Mouse (Mus musculus) CH12.LX (cell line): ENCODE data around the gene Sec14l3. TPM values are rescaled to one million over a fixed set of nuclear protein-coding genes. Genes with fewer than 3 reads are reported as not detected.

Experiments
- DNase-seq: peaks from one replicate; pipeline ENCODE4 v3.0.0-alpha.2; 2013; ENCODE audit errors: extremely low read depth
- H3K27ac ChIP-seq: 2 replicates; pipeline ENCODE4 v1.5.1; 2012; ENCODE audit warnings: low read depth, mild to moderate bottlenecking, control low read depth, moderate library complexity; ENCODE audit not compliant: insufficient read depth
- H3K27me3 ChIP-seq: replicated peaks from 2 replicates; pipeline ENCODE3; 2012; ENCODE audit warnings: inconsistent platforms
- H3K36me3 ChIP-seq, 2 experiments: replicated peaks in 1 of 2; 2 replicates each; pipeline versions ENCODE3 to v1.6.1; 2012; ENCODE audit warnings: inconsistent platforms in 1 of 2, low read length in 1 of 2, mild to moderate bottlenecking in 1 of 2, mixed read lengths in 1 of 2, moderate library complexity in 1 of 2; ENCODE audit not compliant: control insufficient read depth in 1 of 2, insufficient read depth in 1 of 2
- H3K4me1 ChIP-seq, 2 experiments: 2 replicates each; pipeline ENCODE4 v1.6.1; 2012; ENCODE audit warnings: inconsistent platforms in 1 of 2, moderate library complexity in 1 of 2; ENCODE audit not compliant: insufficient read depth in 2 of 2, control insufficient read depth in 1 of 2
- H3K4me2 ChIP-seq: 2 replicates; pipeline ENCODE4 v1.6.1; 2012; ENCODE audit warnings: low read depth, mild to moderate bottlenecking, control low read depth; ENCODE audit not compliant: poor library complexity, insufficient read depth, severe bottlenecking
- H3K4me3 ChIP-seq, 3 experiments: fragments of 150-350 bp in 1 of 3; sonication (generic) in 1 of 3; replicated peaks in 1 of 3; 2 replicates each; pipeline versions ENCODE3 to v1.5.1; 2011 to 2012; ENCODE audit warnings: low read depth in 2 of 3, low read length in 2 of 3, mild to moderate bottlenecking in 2 of 3, moderate library complexity in 2 of 3, control low read depth in 1 of 3, improper control_type of control experiment in 1 of 3, inconsistent platforms in 1 of 3, mixed read lengths in 1 of 3; ENCODE audit not compliant: poor library complexity in 1 of 3
- H3K79me2 ChIP-seq: replicated peaks from 2 replicates; pipeline ENCODE4 v1.6.1; 2012; ENCODE audit warnings: mild to moderate bottlenecking, moderate library complexity; ENCODE audit not compliant: control insufficient read depth, poor library complexity, insufficient read depth, severe bottlenecking; ENCODE audit errors: extremely low read depth
- H3K9ac ChIP-seq: 2 replicates; pipeline ENCODE4 v1.6.1; 2012; ENCODE audit warnings: low read depth, mild to moderate bottlenecking, control low read depth, moderate library complexity; ENCODE audit not compliant: insufficient read depth
- H3K9me3 ChIP-seq: replicated peaks from 2 replicates; pipeline ENCODE3; 2012; ENCODE audit warnings: low read length, inconsistent platforms, mixed read lengths
- BHLHE40 ChIP-seq: IDR thresholded peaks from 2 replicates; pipeline ENCODE4 v1.6.1; 2011; ENCODE audit warnings: mild to moderate bottlenecking, low read depth, low read length, improper control_type of control experiment
- CTCF ChIP-seq, 2 experiments: IDR thresholded peaks in 1 of 2; conservative IDR thresholded peaks in 1 of 2; 2 replicates each; pipeline ENCODE4 v1.5.1; 2011 to 2012; ENCODE audit warnings: low read depth in 2 of 2, low read length in 2 of 2, improper control_type of control experiment in 1 of 2, inconsistent platforms in 1 of 2, mild to moderate bottlenecking in 1 of 2, moderate library complexity in 1 of 2
- ELF1 ChIP-seq: IDR thresholded peaks from 2 replicates; pipeline ENCODE4 v1.6.1; 2014; ENCODE audit warnings: low read depth, mild to moderate bottlenecking, inconsistent platforms, low read length, improper control_type of control experiment
- GABPA ChIP-seq: IDR thresholded peaks from 2 replicates; pipeline ENCODE4 v1.6.1; 2012; ENCODE audit warnings: low read depth, low read length, improper control_type of control experiment, inconsistent platforms; ENCODE audit not compliant: insufficient replicate concordance
- IRF4 ChIP-seq: IDR thresholded peaks from 2 replicates; pipeline ENCODE4 v1.6.1; 2014; ENCODE audit warnings: low read depth, mild to moderate bottlenecking, inconsistent platforms, low read length, improper control_type of control experiment
- MAZ ChIP-seq: IDR thresholded peaks from 2 replicates; pipeline ENCODE4 v1.6.1; 2012; ENCODE audit warnings: low read depth, mild to moderate bottlenecking, inconsistent platforms, low read length, improper control_type of control experiment, moderate library complexity
- RAD21 ChIP-seq: IDR thresholded peaks from 2 replicates; pipeline ENCODE4 v1.6.1; 2011; ENCODE audit warnings: low read depth, mild to moderate bottlenecking, low read length, improper control_type of control experiment, moderate library complexity
- SMC3 ChIP-seq: IDR thresholded peaks from 2 replicates; pipeline ENCODE4 v1.6.1; 2011; ENCODE audit warnings: low read depth, low read length, improper control_type of control experiment
- TBP ChIP-seq: conservative IDR thresholded peaks from 2 replicates; pipeline ENCODE4 v1.6.1; 2011; ENCODE audit warnings: low read depth, low read length, improper control_type of control experiment
- ZC3H11A ChIP-seq: IDR thresholded peaks from 2 replicates; pipeline ENCODE4 v1.6.1; 2012; ENCODE audit warnings: low read depth, mild to moderate bottlenecking, inconsistent platforms, low read length, improper control_type of control experiment
- dilution Hi-C: fragments of 300-500 bp; cut with MboI; formaldehyde crosslinking; loops from 2 replicates; pipeline ENCODE4 v1.14.3; 2020; ENCODE audit warnings: low sequenced_read_pairs; ENCODE audit not compliant: extremely low pct_unique_long_range_greater_than_20kb, extremely low pct_ligation_motif_present
- in situ Hi-C: fragments of 300-500 bp; cut with MboI; formaldehyde crosslinking; loops from 3 replicates; pipeline ENCODE4 v1.14.3; 2019; ENCODE audit warnings: low sequenced_read_pairs, low pct_ligation_motif_present, low pct_unique_long_range_greater_than_20kb, mixed read lengths
- polyA plus RNA-seq: library from polyadenylated mRNA; unstranded; fragments of >175 nt; gene quantifications from 2 replicates; pipeline ENCODE4 v1.2.1, GENCODE M21; 2012; ENCODE audit warnings: low read depth; ENCODE audit not compliant: insufficient read length
- total RNA-seq, 2 experiments: library from RNA; depleted of rRNA; stranded (reverse); fragments of 300-350 nt in 1 of 2; fragments of >200 nt in 1 of 2; gene quantifications; 2 replicates each; pipeline ENCODE4 v1.2.3; 2012 to 2014

The Sec14l3 gene
- total and polyA plus RNA-seq, 3 experiments, result not detected

DNA sequence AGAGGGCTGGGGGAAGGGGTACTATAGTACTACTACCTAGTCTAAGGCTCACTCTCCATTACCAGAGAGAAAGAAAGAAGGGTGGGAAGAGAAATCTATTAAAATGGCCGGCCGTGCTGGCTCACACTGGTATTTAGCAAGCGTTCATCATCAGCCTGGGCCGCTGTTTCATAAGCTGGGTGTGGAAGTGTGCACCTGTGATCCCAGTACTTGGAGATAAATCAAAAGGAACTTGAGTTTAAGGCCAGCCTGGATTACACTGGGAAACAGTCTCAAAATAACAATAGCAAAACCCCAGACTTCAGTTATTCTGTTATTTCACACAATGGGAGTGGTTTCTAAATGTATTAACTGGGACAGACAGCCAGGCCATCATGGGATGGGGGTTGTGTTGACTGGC, 2.1 kb upstream of the Sec14l3 start:
- Histone ChIP-seq H3K9ac (no peak overlapping the region), H3K4me1 (peaks cover 0 to 4% of the 10 kb centered on the region in 2 experiments; a peak in 1 of 4 replicates), H3K36me3 (no peaks in the 10 kb centered on the region), H3K27ac (no peak overlapping the region), H3K79me2 (no peaks in the 10 kb centered on the region), H3K27me3 (peaks cover 82% of the 10 kb centered on the region), H3K9me3 (no peaks in the 10 kb centered on the region), H3K4me2 (no peak overlapping the region), H3K4me3 (no peak overlapping the region)
- no peak for DNase-seq
- TF ChIP-seq ELF1 (no peak), MAZ (no peak), BHLHE40 (no peak), GABPA (no peak), RAD21 (no peak), CTCF (conservative IDR thresholded peaks at IDR 0.05 in 1 of 2, IDR thresholded peaks at IDR 0.05 in 1 of 2; ENCODE audit: low read depth in 2 of 2, low read length in 2 of 2) (no peak), IRF4 (no peak), SMC3 (no peak)
- in situ Hi-C loops, result no loop called here
- dilution Hi-C loops, result no loop called here

DNA sequence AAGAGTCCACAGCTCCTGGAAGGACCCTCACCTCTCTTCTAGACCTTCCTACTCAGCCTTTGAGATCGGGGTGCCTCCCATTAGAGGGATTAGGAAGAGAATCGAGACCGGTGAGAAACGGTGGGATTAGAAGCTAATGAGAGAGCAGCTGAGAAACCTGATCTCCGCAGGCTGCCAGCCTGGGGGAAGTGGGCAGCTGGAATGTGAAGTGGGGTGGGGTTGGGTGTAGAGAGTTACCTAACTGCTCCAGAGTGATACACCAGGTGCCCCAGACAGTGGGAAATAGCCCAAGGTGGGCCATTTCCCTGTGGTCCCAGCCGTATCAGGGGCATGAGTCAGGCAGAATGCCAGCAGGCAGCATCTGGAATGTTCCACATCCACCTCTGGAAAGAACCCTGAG, 1.7 kb upstream of the Sec14l3 start:
- DNase-seq, result no peak
- peaks cover 85% of the 10 kb centered on the region for H3K27me3 ChIP-seq
- H3K4me2 ChIP-seq, result no peak overlapping the region
- dilution Hi-C loops, result no loop called here
- H3K79me2 ChIP-seq, result no peaks in the 10 kb centered on the region
- H3K9me3 ChIP-seq, result no peaks in the 10 kb centered on the region
- in situ Hi-C loops, result no loop called here
- no peak overlapping the region for H3K4me3 ChIP-seq
- TF ChIP-seq ZC3H11A, result no peak
- H3K27ac ChIP-seq, result no peak overlapping the region
- peaks cover 0 to 4% of the 10 kb centered on the region in 2 experiments; a peak in 1 of 4 replicates for H3K4me1 ChIP-seq
- no peak overlapping the region for H3K9ac ChIP-seq
- no peaks in the 10 kb centered on the region for H3K36me3 ChIP-seq

- Histone ChIP-seq H3K27ac (no peak overlapping the region), H3K9ac (no peak overlapping the region), H3K27me3 (peaks cover 62% of the 10 kb centered on the region), H3K9me3 (no peaks in the 10 kb centered on the region), H3K4me2 (no peak overlapping the region), H3K4me1 (peaks cover 0 to 2% of the 10 kb centered on the region in 2 experiments; a peak in 1 of 4 replicates), H3K36me3 (no peaks in the 10 kb centered on the region), H3K79me2 (no peaks in the 10 kb centered on the region), H3K4me3 (no peak overlapping the region)
- TF ChIP-seq MAZ, result no peak
- TF ChIP-seq BHLHE40, result no peak
- TF ChIP-seq TBP, result no peak
- no peak for TF ChIP-seq ZC3H11A
- DNase-seq, result no peak
- dilution Hi-C loops (no loop called here), in situ Hi-C loops (no loop called here)
Measured at GRCm38 (mm10) chr11:4069664-4070063, 5.0 kb downstream of the Sec14l3 start.
